21 mouse cellular contexts compared by ENCODE assay signal in the genomic region with DNA sequence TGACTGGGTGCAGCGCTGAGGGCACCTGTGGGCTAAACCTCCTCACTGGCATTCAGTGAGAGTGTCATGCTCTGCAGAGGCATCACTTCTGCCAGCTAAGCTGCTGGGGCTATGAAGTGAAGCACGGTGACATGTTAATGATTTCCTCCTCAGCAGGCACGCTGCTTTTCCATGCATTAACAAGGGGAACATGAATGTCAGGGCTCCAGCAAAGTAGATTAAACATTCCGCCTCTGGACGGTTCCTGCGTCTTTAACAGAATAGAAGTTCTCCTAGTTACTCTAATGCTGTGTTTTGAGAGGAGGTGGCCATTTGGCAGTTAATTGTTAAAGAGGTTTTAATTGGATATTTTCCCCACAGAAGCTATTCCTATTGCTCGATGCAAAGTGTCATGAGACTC.
A peak's percentile ranks its signal among the peaks of the same experiment; 100 is the strongest.
DNase-seq lines count a peak whose midpoint lies in the region; ATAC-seq and TF ChIP-seq lines count a peak whose summit lies in the region.
"Had no signal": no experiment of that assay in that cellular context is flagged by ENCODE, and none has a peak within 500 bp of the region (broad histone marks: within the 10 kb centered on the region; RNA-seq: fewer than 3 reads in every experiment).

No protein-coding gene starts in this region.

- no peak for TF ChIP-seq POLR2A in brain, embryonic 14.5 days (IDR thresholded peaks at IDR 0.05; ENCODE audit: borderline replicate concordance, extremely low read depth, insufficient read depth, insufficient read length, poor library complexity, severe bottlenecking)

- TF ChIP-seq EP300 in liver, postnatal 0 days (IDR thresholded peaks at IDR 0.05; ENCODE audit: low read depth) = no peak

- peaks cover 10% of the 10 kb centered on the region for H3K4me1 ChIP-seq in kidney, embryonic 15.5 days
- no peaks in the 10 kb centered on the region for H3K4me1 ChIP-seq in liver, postnatal 0 days (ENCODE audit: insufficient read depth)

- H3K4me2 ChIP-seq in kidney, embryonic 15.5 days = no peak overlapping the region
- no peak overlapping the region for H3K4me2 ChIP-seq in liver, postnatal 0 days (ENCODE audit: low read depth, low read length)
- H3K4me2 ChIP-seq: forebrain, embryonic 13.5 days; heart, embryonic 13.5 days; hindbrain, embryonic 15.5 days had no signal

- no peak overlapping the region for H3K9ac ChIP-seq in kidney, embryonic 15.5 days
- no peak overlapping the region for H3K9ac ChIP-seq in liver, postnatal 0 days (replicated peaks)
- H3K9ac ChIP-seq: forebrain, embryonic 13.5 days; heart, embryonic 13.5 days; hindbrain, embryonic 15.5 days had no signal

- H3K4me3 ChIP-seq in kidney, embryonic 15.5 days (replicated peaks) = no peak overlapping the region
- H3K4me3 ChIP-seq in liver, postnatal 0 days (ENCODE audit: low read depth, low read length) = no peak overlapping the region
- H3K4me3 ChIP-seq: embryonic facial prominence, embryonic 10.5 days; forebrain, embryonic 13.5 days; heart, embryonic 13.5 days; hindbrain, embryonic 15.5 days had no signal

- no peaks in the 10 kb centered on the region for H3K9me3 ChIP-seq in kidney, embryonic 15.5 days (replicated peaks)
- H3K9me3 ChIP-seq in liver, postnatal 0 days (ENCODE audit: low read length) = no peaks in the 10 kb centered on the region
- H3K9me3 ChIP-seq: embryonic facial prominence, embryonic 10.5 days; forebrain, embryonic 13.5 days; heart, embryonic 13.5 days; hindbrain, embryonic 15.5 days had no signal

- no peak overlapping the region for H3K27ac ChIP-seq in kidney, embryonic 15.5 days
- no peak overlapping the region for H3K27ac ChIP-seq in liver, postnatal 0 days (ENCODE audit: low read depth)
- H3K27ac ChIP-seq: embryonic facial prominence, embryonic 10.5 days; forebrain, embryonic 13.5 days; heart, embryonic 13.5 days; hindbrain, embryonic 15.5 days had no signal

- H3K36me3 ChIP-seq in kidney, embryonic 15.5 days = no peaks in the 10 kb centered on the region
- no peaks in the 10 kb centered on the region for H3K36me3 ChIP-seq in liver, postnatal 0 days (replicated peaks; ENCODE audit: insufficient read depth, low read length)
- H3K36me3 ChIP-seq: embryonic facial prominence, embryonic 10.5 days; hindbrain, embryonic 15.5 days had no signal

- no peak for TF ChIP-seq CTCF in brain, embryonic 14.5 days (IDR thresholded peaks at IDR 0.05; ENCODE audit: borderline replicate concordance, extremely low read depth, insufficient read depth, insufficient read length)
- no peak for TF ChIP-seq CTCF in liver, postnatal 0 days (IDR thresholded peaks at IDR 0.05; ENCODE audit: low read depth)

- H3K27me3 ChIP-seq in kidney, embryonic 15.5 days = no peaks in the 10 kb centered on the region
- no peaks in the 10 kb centered on the region for H3K27me3 ChIP-seq in liver, postnatal 0 days (ENCODE audit: insufficient read depth, low read length)
- H3K27me3 ChIP-seq: CH12.LX; heart, embryonic 13.5 days; hindbrain, embryonic 15.5 days; Patski had no signal

- WGBS in kidney, embryonic 15.5 days = 41% methylated on average over 7 of the region's 7 CpGs
- 75% methylated on average over 7 of the region's 7 CpGs for WGBS in liver, postnatal 0 days (ENCODE audit: insufficient replicate concordance)

- no peak for ATAC-seq in kidney, embryonic 15.5 days (replicated peaks; ENCODE audit: low FRiP score)
- ATAC-seq in liver, postnatal 0 days = no peak
- ATAC-seq: activated CD4-positive, CD25-positive, alpha-beta regulatory T cell, adult 4 months; forebrain, embryonic 13.5 days; Patski had no signal

- DNase-seq in kidney, adult 11 months = peak; percentile 6
- no peak for DNase-seq in kidney, adult 18-20 months
- DNase-seq in kidney, postnatal 10 days = peak; percentile 19
- DNase-seq in brain, embryonic 14.5 days (ENCODE audit: low read depth) = peak; percentile 71
- DNase-seq in kidney, postnatal 14 days = peak; percentile 20
- DNase-seq in liver, postnatal 0 days = no peak
- no peak for DNase-seq in ovary, postnatal 14 days (ENCODE audit: low spot score)
- DNase-seq: adrenal gland, adult 2 months; adrenal gland, postnatal 25 days; cerebellum, adult 2 months; cerebellum, postnatal 10 days; gastrocnemius, postnatal 14 days; heart, postnatal 36 days had no signal

Comparison
In these comparisons a context has a peak if more than half of its experiments do, and no peak if none do; other contexts are left out.
1. DNase-seq: peak in kidney, adult 11 months (single experiment), kidney, postnatal 10 days (single experiment), brain, embryonic 14.5 days (single experiment) and kidney, postnatal 14 days (single experiment); none in kidney, adult 18-20 months (single experiment), liver, postnatal 0 days (single experiment) and ovary, postnatal 14 days (single experiment).